Mouse (Mus musculus) cerebellum, adult 8-10 months (tissue): ENCODE data around the gene Rec114.

Experiments used
- DNase-seq: peaks from one replicate; pipeline ENCODE4 v3.0.0; 2022

The Rec114 gene

DNA sequence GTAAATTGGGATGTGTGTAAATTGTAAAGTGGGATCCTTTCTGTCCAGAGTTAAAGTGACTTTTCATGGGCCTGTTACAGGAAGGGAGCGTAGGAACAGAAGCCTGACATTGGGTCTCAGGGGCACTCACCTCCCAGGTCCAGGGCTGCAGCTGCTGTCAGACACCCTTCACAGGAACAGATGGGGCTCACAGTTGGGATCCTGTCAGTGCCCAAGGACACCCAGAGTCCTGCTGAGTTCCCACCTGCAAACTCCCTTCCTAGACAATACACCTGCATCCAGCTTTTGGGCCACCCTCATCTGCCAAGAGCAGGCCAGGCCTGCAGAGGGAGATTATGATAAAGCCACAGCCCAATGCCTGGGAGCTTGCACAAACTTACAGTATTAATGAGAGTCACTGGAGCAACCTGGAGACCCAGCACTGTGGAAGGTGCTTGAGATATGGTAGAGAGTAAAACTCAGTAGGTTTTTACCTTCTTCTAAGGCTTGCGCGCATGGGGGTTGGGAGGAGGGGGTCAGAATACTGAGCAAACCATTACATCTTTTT lies at the start of gene Rec114:
TSS of gene Rec114 (minus strand) at position 263 of the 547 bp plus-strand sequence.
- DNase-seq = no peak

DNA sequence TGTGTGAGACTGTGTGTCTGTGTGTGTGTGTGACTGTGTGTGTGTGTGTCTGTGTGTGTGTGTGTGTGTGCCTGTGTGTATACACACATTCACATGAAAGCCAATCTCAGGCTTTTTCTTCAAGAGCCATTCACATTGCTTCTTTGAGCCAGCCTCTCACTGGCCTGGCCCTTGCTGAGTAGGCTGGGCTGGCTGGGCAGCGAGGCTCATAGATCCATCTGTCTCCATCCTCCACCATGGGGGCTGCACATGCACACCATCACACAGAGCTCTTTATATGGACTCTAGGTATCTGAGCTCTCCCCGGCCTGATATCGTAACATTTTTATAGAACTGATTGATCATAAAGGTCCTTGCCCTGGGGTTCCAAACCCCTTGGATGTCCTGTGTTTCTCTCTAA lies 45.7 kb upstream of the Rec114 start:
- no peak for DNase-seq

DNA sequence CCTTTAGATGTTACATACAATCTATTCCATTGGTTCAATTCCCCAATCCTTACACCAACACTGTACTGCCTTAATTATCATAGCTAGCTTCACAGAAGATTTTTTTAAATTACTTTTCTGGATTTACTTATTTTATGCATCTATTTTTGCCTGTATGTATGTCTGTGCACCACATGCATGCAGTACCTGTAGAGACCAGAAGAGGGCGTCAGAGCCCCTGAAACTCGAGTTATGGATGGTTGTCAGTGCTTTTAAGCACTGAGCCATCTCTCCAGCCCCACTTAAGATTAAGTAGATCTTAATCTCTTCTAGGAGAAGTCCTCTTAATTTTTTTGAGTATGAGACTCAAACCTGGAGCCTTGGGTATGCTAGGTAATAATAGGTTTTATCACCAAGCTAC lies 31.6 kb upstream of the Rec114 start:
- DNase-seq = no peak

DNA sequence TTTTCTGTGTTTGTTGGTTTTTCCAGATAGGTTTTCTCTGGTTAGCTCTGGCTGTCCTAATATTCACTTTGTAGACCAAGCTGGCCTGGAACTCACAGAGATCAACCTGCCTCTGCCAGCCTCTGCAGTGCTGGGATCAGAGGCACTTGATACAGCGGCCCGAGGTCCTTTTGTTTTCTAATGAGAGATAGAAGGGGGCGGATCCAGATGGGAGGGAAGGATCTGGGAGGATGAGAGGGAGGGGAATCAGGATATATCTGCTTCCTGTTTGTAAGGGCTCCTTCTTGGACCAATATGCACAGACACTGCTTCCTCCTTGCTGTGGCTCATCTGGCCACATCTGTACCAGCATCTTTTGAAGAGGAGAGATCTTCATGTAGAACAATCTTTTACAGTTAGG lies 31.0 kb upstream of the Rec114 start:
- no peak for DNase-seq

DNA sequence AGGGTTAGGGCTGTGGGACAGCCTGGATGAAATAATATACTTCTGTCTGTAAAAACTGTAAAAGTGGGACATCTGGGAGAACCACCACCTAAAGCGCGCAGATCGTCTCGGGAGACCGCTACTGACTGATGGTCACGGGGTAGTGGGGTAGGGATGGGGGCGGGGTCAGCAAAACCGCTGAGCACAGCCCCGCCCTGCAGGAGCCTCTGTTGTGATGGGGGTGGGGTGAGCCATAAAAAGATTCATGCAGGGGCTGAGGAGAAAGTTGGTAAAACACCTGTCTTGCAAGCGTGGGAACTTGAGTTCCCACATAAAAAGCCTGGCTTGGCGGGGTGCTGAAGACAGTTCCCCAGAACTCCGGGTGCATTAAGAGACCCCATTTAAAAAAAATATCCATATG lies 26.2 kb upstream of the Rec114 start:
- DNase-seq = no peak

DNA sequence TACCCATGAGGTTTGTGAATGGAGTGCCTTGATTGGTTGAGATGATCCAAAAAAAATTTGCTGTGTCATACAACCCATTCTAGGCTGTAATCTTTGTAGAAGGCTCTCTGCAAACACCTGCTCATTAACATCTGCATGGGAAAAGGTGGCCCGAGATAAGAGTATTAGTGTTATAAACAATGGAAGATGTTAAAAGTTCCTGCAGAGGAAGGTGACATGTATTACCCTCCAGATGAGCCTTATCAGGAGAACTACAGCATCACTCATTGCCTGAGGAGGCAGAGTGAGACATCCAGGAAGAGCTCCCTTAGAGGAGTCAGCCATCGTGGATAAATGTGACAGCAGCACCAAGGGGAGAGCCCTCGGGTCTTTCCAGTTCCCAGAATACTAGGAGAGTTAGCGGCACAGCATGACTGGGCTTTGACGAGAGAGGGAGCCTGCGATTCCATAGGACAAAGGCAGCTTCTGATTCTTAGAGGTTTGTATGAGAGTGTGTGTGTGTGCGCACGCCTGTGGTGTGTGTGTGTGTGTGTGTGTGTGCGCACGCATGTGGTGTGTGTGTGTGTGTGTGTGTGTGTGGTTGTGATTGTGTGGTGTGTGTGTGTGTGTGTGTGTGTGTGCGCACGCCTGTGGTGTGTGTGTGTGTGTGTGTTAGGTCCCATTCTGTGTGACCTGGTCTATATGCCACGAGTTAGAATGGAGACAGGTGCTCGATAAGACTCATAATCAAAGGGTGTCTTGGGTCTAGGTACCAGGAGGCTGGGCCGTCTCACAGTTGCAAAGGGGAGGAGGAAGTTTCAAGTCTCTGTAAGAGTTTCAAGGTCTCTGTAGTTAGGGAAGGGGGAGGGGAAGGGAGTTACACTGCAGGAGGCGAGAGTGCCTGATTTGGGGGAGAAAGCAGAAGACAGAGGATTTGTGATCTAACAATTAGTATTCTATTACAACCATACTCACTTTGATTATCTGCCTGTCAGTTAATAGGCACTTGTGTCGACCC lies 23.5 kb upstream of the Rec114 start:
- DNase-seq = no peak

DNA sequence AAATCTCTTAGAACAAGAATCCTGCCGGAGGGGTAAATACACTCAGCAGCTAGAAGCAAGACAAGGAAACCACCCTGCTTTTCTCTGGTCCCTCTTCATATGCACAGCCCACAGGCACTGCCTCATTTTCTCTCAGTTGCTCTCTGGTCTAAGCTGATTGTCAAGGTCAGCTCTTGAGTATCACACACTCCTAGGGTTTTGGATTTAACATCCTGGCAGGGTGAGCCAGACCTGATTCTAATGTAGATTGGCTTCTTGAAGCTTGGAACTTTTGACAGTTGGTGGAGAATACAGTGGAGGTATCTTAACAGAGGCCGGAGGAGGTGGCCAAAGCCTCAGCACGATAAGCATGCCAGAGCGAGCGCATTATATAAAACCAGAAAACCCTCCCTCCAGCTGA lies 20.6 kb upstream of the Rec114 start:
- no peak for DNase-seq

DNA sequence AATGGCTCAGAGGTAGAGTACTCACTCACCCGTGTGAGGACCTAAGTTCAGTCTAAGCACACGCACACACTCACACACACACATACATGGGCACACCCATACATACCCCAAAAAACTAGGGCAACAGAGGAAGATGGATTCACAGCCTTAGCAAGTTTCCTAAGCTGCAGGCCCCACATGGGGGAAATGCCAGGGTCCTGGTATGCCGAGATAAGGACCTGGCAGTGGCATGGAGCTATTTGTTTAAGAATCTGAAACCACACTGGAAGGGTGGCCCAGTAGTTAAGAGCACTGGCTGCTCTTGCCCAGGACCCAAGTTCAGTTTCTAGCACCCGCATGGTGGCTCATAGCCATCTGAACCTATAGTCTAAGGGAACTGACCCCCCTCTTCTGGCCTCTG lies 19.4 kb upstream of the Rec114 start:
- no peak for DNase-seq

DNA sequence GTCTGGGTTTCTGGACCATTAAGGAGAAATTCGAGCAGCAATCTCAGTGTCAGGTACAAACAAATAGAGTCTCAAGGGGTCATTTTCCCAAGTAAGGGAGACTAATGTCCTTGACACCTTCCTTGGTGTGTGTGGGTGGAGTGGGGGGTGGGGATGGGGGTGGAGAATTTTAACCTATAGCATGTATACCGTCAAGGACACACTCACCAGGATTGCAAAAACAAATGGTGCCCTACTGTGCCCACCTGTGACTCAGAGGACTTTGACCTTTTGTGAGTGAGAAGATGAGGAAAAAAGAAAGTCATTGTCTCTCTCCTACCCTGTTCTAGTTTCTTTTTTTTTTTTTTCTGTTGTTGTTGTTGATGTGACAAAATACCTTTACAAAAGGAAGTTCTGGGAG lies 18.3 kb upstream of the Rec114 start:
- DNase-seq = no peak

DNA sequence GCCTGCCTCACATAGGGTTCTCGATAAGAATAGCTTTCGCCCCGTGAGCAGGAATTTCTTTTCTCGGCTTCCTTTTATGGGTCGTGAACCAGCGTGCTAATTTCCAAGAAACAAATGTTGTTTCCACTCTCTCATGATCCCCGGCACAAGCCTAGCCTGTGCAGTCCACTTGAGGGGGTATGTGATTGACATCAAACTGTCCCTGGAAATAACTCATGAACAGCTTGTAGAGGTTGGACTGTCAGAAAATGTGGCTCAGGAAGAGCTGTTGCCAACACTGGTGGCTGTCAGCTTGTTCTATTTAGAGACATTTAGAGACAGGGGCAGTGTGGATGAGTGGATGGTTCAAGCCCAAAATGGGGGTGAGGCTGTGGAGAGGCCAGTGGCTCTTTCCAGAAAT lies 15.0 kb upstream of the Rec114 start:
- no peak for DNase-seq

DNA sequence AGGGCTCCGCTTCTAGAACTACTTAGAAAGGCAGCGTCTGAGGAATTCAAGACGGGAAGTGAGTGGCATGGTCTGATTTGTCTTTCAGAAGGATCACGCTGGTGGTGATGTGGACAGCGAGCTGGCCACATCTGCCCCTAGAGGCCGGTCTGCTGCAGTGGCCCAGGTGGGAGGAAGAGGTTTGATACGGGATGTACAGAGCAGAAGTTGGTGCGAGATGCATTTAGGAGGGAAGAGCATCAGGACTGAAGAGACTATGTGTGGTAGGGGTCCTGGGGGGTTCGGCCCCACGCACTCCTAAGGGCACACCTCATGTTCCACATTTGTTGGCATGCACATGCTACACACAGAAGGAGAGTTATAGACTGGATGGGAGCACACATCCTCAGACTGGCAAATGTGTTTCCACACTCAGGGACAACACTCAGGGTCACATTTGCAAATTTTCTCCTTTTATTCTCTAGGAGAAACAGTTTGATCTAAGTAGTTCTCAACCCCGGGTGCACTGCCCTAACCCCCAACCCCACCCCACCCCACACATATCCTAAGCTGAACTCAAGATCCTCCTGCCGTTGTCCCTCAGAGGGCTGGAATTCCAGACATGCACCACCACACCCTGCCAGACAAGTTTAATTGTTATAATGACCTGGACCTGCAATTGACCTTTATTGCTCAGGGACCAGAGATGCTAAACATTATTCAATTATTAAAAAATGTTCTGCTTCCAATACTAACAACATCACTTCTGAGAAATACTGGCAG lies 12.8 kb upstream of the Rec114 start:
- no peak for DNase-seq

DNA sequence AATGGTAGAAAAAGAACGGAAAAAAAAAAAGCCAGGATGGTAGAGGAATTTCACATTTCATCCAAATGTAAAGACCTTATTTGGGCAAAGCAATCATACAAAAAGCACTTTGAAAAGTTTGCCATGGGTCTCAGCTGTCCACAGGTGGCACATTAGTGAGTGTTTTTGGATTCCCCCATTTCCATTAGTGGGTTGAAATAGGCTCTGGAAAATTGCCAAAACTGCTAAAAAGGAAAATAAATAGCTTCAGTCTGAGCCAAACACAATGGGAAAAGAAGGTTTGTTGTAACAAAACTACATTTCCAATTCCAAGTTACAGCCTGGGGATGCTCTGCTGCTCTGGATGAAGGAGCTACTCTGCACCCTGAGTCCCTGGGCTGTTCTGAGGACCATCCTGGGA lies 9.8 kb upstream of the Rec114 start:
- DNase-seq = no peak

DNA sequence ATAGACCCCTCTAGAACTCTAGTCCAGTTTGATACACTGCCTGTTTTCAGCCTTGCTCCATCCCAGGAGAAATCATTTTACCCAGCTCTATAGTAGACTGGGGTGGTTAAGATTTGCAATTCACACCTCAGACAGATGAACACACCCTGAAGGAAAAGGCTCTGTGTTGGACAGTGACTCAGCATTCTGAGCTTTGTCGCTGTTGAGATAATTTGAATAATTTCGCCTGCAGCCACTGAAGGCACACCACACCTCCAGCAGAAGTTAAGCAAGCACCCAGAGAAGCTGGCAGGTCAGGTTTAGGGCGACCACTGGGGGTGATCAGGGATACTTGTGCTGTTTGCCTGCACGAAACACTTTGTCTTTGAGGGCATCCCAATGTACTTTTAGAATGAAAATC lies 4.4 kb upstream of the Rec114 start:
- DNase-seq = no peak

DNA sequence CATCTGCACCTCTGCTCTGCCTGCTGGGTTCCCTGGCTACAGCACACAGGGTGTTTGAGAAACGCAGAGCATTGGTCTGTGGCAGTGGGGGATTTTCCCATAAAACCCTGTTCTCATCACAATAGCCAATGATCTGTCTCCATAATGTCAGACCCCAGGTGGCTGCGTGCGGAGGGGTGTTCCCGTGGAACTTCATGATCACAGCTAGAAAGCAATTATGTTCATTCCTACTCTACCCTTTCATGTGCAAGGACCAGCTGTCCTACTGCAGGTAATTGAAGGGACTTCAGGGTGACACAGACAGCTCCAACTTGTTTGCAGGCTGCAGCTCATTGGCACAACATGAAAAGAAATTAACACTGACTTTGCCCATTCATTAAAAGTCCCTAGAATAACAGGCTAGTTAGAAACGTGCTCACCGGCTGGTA lies 3.6 kb upstream of the Rec114 start:
- DNase-seq = no peak

DNA sequence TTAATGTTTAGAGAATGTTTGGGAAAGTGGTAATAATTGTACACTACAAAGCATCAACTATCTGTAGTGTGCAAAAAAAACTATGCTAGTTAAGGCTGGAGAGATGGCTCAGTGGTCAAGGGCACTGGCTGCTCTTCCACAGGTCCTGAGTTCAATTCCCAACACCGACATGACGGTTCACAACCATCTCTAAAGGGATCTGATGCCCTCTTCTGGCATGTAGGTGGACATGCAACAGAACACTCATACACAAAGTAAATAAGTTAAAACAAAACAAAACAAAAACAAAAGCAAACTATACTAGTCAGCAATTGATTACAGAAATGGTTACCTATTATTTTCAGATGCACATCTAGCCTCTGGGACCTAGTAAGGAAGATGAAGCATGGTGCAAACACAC lies 1.1 kb downstream of the Rec114 start:
- DNase-seq = no peak

DNA sequence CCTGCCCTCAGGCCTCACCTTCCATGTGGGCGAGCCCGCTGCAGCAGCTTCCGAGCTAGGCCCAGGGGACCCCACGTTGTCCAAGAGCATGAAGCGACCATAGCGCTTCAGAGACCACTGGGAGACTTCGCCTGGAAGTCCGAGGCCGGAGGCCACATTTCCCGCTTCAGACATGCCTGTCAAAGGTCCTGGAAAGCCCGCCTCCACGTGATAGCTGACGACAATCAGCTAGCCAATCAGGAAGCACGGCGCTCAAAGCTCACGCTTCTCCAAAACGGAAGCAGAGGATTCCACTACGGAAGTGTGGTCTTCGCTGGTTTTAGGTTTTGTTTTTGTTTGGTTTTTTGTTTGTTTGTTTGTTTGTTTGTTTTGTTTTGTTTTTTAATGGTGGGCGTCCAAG lies 2.4 kb downstream of the Rec114 start:
- no peak for DNase-seq

DNA sequence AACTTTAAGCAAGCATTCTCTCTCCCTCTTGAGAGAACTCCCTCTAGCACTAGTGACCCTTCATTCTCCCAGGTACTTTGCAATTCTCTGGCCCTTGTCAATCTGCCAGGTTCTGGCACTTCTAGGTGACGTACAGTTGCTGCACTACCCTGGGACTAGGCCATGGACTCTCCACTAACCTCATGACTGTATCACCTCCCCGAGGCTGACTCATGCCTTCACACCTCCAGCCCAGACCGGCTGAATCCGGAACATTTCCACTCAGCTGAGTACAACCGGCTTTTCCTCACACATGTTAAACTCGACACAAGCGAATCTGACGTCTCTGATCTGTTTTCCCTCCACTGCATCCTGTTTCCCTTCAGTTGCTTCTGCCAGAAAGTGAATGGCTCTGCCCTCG lies 4.0 kb downstream of the Rec114 start:
- no peak for DNase-seq

DNA sequence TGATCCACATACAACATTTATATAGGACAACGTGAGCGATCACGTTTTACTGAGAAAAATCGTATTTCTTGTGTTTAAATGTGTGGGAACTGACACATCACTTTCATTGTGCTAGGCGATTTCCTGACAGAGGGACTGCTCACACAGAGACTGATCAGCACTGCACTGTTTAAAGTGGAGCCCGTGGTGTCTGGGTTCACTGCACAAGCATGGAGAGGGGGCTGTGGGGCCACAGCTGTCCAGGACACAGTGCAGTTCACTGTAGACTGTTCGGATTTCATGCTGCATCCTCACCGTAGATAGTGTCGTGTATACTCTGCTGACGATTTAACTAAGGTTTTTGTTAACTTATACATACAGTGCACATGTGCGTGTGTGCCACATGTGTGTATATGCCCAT lies 20.6 kb downstream of the Rec114 start:
- no peak for DNase-seq

DNA sequence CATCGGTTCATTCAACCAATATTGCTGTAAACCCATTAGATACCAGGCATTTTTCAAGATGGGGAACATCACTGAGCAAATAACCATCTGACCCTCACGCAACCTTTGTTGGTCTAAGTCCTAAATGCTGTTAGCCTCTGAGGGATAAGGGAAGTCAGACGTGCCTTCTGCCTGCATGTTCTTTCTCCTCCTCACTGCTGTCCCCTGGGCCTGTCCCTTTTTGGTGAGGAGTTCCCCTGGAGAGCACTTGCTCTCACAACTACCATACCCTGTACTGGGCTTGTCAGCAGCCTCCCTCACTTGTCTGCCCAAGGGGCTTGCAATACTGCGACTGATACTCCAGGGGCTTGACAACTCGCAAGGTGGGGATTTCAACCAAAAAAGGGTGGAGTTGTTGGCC lies 21.6 kb downstream of the Rec114 start:
- DNase-seq = no peak

DNA sequence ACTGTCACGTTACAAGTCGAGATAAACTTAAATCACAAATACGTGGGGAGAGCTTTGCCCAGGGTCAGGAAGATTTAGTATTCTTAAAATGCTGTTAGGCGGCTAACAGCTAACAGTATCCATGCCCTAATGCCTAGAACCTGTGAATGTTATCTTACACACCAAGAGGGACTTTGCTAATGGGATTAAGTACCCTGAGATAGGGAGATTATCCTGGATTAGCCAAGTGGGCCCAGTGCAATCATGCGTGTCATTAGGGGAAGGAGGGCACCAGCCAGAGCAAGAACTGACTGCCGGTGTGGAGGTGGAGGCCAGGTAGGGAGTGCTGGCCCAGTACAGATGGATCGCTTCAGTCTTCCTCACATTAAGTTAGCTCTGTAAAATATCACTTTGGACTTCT lies 22.7 kb downstream of the Rec114 start:
- no peak for DNase-seq

DNA sequence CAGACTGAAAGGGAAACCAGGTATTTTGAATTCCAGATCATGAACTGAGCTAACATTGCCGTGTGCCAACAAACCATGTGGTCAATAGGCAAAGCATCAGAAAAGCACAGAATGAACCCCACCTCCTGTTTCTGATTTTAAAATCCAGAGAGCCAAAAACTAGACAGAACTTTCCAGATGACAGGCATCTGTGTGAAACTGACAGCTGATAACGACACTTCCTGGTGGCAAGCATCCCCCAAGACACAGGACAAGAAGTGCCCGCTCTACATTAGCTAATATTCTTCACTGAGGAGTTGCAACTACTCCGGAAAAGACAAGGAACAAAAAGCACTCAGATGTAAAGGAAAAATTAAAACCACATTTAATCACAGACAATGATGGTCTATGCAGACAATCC lies 23.6 kb downstream of the Rec114 start:
- no peak for DNase-seq

DNA sequence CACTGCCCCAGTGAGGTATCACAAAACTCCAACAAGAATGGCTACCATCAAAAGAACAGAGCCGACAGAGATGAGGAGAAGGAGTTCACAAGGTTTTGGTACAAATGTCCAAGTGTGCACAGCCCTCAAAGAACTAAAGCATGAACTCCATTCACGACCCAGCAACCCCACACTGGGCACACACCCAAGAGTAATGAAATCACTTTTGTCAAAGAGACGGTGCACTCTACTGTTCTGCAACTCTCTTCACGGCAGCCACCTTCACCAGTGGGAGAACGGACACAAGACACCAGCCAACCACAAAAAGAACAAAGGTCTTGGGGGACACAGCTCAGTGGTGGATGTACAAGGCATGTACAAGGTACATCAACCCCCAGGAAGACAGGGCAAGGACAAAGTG lies 24.3 kb downstream of the Rec114 start:
- DNase-seq = no peak

DNA sequence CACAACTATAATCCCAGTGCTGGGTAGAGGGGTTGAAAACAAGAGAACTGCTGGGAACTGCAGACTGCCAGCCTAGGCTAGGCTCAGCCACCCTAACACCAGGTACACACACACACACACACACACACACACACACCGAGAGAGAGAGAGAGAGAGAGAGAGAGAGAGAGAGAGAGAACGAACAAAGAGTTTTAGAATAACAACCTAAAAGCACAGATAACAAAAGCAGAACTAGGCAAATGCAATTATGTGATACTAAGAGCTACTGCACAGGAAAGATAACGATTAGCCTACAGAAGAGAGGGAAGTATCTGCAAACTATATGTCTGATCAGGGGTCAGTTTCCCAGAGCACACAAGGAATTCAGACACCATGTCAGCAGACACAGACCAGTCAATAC lies 24.8 kb downstream of the Rec114 start:
- no peak for DNase-seq

DNA sequence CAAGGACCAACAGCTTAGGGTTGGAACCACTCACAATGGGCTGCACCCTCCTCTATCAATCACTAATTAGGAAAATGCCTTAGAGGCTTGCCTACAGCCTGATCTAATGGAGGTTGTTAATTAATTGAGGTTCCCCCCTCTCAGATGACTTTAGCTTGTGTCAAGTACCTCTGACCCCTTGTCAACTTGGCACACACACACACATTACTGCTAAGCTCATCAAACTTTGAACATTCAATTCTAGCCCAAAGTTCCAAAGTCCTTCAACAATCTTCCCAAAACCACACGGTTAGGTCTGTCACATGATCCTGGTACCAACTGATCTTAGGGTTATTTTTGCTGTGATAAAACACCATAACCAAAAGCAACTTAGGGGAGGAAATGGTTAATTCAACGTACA lies 26.9 kb downstream of the Rec114 start:
- DNase-seq = no peak
